Mouse (Mus musculus) stomach, postnatal 0 days (tissue): ENCODE results near the gene Sema3e.

Experiments
- CTCF ChIP-seq: IDR thresholded peaks from 2 replicates; pipeline ENCODE4 v1.5.1; 2016; ENCODE audit warnings: antibody characterized with exemption, low read depth, mild to moderate bottlenecking, moderate library complexity
- EP300 ChIP-seq: optimal IDR thresholded peaks from 2 replicates; pipeline ENCODE3; 2016; ENCODE audit warnings: antibody characterized with exemption

DNA sequence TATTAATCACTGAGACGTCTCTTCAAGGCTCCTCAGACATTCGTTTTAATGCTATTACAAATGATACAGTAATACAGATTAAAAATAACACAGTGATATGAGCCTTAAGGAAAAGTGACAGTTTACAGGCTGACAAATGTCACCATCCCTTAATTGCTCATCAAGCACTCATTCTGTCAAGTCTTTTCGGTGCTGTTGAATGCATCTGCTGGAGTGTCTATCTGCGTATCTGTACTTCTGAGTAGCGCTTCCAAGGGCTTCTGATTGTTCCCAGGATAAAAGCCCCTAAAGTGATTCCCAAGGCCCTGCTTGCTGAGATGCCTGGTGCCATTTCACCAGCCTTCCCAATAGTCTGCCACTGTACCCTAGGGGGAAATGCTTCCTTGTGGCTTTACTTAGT, 29.4 kb downstream of the Sema3e start:
- no peak for TF ChIP-seq CTCF
- no peak for TF ChIP-seq EP300
